Mouse (Mus musculus): ENCODE results near the gene Sh3bgr. TPM values are rescaled to one million over a fixed set of nuclear protein-coding genes. Genes with fewer than 3 reads are reported as not detected.
A peak's percentile ranks its signal among the peaks of the same experiment; 100 is the strongest.

Sh3bgr gene
- 8.8 and 12.6 TPM in 2 replicates for polyA plus RNA-seq (2012; rRNA removed)

DNA sequence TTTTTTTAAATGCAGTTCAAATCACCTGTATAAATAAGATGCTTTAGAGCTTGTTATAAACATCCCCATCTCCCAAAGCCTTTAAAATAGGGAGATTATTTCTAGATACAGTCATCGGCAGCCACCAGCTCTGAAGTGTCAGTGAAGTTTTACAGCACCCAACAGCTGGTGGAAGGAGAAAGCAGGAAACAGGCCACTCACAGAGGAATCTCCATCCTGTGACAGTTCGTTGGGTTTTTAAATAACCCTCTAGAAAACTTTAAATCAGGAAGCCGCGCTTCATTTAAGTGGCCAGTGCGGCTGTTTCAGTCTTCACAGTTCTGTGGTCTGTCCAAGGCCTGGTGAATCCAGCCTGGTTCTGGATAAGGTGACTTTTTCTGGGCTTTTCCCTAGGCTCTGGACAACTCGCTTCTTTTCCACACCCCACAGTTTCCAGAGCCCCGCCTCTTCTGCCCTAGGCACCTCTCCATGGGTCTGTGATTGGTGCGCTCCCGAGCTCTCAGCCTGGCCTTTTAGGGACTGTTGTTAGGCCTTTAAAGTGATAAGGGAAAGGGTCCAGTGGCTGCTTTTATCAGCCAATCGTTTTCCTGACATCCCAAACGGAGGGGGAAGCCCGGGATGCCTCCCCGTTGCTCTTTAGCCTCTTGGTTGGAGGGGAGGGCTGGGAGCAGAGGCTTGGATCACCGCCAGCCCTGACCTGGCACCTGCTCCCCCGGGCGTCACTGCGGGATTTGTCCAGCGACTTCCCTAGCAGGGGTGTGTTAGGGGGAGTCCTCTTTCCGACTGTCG lies at the start of gene Sh3bgr:
Gene Sh3bgr, plus strand, starts transcription at position 538 of the 789 bp plus-strand sequence.
- peak in 1 of 2 experiments; percentile 12 for DNase-seq (ENCODE audit: extremely low spot score in 1 of 2, low spot score in 1 of 2)

DNA sequence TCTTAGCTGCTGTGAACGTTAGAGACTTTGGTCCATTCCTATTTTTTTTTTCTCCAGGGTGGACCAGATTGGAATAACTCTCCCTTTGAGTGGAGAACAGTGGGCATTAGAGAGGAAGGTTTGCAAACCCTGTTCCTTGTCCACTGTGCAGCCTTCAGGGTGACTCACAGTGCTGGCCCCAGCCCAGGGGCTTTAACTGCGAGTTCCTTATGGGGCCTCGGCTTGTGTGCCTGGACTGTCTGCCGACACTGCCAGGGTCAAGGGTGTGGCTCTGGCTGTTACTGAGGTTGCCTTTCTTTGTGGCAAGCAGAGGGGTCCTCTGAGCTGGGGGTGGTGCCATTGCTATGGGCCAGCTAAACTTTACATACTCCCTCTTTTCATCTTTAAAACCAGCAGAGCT lies 49.3 kb upstream of the Sh3bgr start:
- DNase-seq (ENCODE audit: extremely low spot score in 1 of 2, low spot score in 1 of 2), result no peak

GRCm38 (mm10) chr16:96151551-96151950 lies 48.7 kb upstream of the Sh3bgr start:
- peak in 1 of 2 experiments; percentile 69 for DNase-seq (ENCODE audit: extremely low spot score in 1 of 2, low spot score in 1 of 2)

DNA sequence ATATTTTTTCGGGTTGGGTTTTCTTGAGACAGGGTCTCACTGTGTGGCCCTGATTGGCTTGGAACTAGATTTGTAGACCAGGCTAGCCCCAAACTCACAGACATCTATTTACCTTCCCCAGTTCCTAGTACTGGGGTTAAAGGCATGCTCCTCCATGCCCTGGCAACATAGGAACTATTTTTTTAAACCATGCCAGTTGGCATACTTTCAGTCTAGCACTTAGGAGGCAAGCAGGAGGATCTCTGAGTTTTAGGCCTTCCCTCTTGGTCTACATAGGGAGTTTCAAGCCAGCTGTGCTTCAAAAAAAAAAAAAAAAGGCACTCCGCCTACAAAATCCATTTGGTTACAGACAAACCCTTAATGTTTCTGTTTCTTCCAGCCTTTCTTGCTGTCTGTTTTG lies 45.8 kb upstream of the Sh3bgr start:
- no peak for DNase-seq (ENCODE audit: extremely low spot score in 1 of 2, low spot score in 1 of 2)

DNA sequence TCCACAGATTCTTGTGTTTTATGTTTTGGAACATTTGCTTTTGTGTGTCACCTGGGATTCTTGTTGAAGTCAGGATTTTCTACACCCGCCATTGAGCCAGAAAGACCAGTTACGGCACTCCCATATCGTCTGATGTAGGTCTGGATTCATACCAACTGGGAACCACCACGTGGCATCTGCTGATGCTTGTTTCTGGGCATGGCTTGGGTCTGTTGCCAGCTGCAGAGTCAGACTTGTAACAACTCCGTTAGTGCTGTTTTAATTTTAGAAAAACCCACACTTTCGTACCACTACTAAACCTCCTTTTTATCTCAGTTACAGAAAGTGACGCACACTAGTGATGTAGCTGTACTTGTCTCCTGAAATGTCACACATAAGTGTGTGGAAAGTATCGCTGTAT lies 44.2 kb upstream of the Sh3bgr start:
- peak; percentile 73 to 84 for DNase-seq (ENCODE audit: extremely low spot score in 1 of 2, low spot score in 1 of 2)

GRCm38 (mm10) chr16:96157171-96157570 lies 43.1 kb upstream of the Sh3bgr start:
- DNase-seq (ENCODE audit: extremely low spot score in 1 of 2, low spot score in 1 of 2), result peak; percentile 79 to 83

DNA sequence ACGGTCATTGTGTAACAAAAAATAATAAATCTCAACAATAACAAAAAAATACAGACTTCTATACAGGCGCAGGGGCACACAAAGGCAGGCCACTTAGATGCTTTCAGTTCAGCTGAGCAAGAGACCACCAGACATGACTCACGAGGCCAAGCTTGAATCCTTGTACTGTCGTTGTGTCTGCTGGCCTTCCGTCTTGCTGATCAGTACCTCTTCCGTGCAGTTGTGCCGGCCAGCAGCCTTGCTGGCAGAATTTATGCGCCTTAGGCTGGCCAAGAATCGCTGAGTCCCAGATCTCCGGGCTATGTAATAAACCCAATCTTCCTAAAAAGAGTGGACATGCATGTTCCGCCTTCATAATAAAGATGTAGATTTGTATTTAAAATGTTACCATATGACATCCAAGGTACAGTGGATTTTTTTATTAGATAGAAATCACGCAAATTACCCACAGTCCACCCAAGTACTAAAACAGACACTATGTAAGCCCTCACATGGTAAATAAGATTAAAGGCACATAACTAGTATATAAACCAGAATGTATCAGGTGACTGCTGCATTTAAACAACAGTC lies 41.7 kb upstream of the Sh3bgr start:
- DNase-seq (ENCODE audit: extremely low spot score in 1 of 2, low spot score in 1 of 2), result no peak

- DNase-seq (ENCODE audit: extremely low spot score in 1 of 2, low spot score in 1 of 2), result peak in 1 of 2 experiments; percentile 28
Measured at GRCm38 (mm10) chr16:96159091-96159731, 41.0 kb upstream of the Sh3bgr start.

DNA sequence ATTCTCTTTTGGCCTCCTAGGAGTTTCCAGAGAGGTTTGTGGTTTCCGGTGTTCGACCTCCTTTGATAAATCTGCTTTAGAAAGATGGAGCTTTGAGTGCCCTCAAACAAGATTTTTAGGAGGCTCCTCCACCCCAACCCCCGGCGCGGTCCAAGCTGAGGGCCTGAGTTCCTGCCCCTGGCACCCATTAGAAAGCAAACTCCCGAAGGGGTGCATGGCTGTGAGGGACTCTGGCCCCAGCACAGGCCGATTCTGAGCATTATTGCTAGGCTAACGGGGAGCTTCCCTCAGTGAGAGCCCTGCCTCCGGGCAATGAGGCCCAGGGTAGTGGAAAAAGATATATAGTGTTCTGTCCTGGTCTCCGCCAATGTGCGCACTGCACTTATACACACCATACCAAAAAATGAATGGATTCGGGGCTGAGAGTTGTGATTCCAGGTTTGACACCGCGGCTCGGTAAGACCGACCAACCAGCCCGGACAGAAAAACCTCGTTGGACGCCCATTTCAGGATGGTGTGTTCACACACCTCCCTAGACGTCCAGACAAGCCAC lies 40.4 kb upstream of the Sh3bgr start:
- no peak for DNase-seq (ENCODE audit: extremely low spot score in 1 of 2, low spot score in 1 of 2)

DNA sequence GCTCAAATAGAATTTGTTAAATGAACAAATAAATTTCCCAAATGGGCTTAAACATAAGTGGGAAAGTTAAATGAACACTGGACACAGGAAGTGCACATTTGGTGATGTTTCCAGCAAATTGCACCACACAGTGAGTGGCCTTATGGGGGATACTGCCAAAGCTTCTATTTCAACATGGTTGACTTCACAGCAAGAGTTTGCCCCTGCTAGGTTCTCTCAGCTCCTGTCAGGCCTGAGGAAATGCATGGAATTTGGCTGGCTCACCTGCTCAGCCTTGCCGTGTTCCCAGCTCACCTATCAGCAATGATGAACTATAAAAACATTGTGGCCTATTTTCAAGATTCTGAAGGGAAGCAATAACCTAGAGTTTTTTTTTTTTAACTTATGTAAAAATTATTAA lies 39.3 kb upstream of the Sh3bgr start:
- DNase-seq (ENCODE audit: extremely low spot score in 1 of 2, low spot score in 1 of 2), result no peak

DNA sequence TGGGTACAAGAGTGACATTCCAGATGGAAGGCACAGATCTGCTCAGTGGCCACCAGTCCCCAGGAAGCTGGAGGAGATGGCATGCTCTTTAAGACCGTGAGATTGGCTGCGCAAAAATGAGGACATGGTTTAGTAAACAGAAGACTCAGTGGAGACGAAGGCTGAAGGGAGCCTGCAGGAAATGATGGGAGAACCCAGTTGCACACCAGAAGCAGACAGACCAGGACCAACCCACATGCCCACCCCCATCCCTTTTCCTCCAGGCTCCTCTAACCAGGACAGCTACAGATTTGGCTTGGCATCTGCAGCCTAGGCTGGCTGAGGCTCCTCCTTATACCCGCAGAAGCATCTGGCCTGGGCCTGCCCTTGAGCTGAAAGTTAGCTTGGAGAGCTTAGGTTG lies 38.9 kb upstream of the Sh3bgr start:
- no peak for DNase-seq (ENCODE audit: extremely low spot score in 1 of 2, low spot score in 1 of 2)

- DNase-seq (ENCODE audit: extremely low spot score in 1 of 2, low spot score in 1 of 2), result no peak
Measured at GRCm38 (mm10) chr16:96165723-96166264, 34.5 kb upstream of the Sh3bgr start.

DNA sequence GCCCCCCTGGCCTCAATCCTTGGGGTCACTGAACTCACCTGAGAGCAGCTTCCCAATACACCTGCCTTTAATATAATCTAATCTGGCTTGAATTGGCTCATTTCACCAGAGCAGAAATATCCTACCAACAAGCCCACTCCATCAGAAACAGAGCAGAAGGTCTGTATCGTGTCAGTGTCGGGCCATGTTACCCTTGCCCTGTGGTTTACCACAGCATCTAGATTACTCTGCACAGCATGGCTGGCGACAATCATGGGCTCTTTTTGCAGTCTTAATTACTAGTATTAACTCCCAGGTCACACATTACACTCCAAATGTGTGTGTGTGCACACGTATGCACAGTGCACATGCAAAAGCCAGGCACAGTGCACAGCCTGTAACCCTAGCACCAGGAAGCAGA lies 31.4 kb upstream of the Sh3bgr start:
- DNase-seq (ENCODE audit: extremely low spot score in 1 of 2, low spot score in 1 of 2), result no peak

DNA sequence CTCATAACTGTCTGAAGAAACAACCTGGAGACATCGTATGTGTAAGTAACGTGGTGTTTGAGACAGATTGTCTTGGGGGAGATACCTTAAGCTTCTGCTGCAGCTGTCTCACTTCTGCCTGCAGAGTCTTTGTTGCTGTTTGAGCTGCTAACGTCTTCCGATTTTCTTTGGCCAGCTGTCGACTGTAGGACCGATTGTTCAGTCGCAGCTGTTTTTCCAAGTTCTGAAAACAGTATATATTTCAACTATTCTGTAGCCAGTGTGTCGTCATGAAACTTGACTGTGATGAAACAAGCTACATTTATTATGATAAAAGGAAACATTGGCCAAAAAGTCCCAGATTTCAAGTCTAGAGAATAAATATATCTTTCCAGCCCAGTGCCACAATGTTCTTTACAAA lies 26.6 kb upstream of the Sh3bgr start:
- no peak for DNase-seq (ENCODE audit: extremely low spot score in 1 of 2, low spot score in 1 of 2)

GRCm38 (mm10) chr16:96175399-96175798 lies 24.9 kb upstream of the Sh3bgr start:
- DNase-seq (ENCODE audit: extremely low spot score in 1 of 2, low spot score in 1 of 2), result no peak

- no peak for DNase-seq (ENCODE audit: extremely low spot score in 1 of 2, low spot score in 1 of 2)
Measured at GRCm38 (mm10) chr16:96179156-96179555, 21.1 kb upstream of the Sh3bgr start.

DNA sequence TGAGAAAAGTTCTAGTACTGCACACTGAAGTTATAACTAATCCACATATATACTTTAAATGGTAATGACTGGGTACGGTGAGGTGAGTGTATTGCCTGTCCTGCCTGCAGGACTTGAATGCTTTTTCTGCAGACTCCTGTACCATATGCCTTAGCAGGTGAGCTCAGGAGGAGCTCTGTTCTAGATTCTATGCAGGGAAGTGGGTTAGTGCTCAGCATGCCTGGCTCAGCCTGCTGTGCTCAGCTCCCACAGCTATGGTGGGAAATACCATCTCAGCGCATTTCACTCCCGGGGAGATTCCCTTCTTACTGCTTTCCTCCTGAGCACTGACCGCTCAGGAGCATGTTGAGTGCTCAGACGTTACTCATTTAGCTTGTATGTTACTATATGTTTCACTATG lies 12.6 kb upstream of the Sh3bgr start:
- DNase-seq (ENCODE audit: extremely low spot score in 1 of 2, low spot score in 1 of 2), result no peak

- peak; percentile 96 to 100 for DNase-seq (ENCODE audit: extremely low spot score in 1 of 2, low spot score in 1 of 2)
Measured at GRCm38 (mm10) chr16:96191531-96192506, 8.4 kb upstream of the Sh3bgr start, which contains the start of gene Lca5l. Lca5l (minus strand) TSS chr16:96192271.

- no peak for DNase-seq (ENCODE audit: extremely low spot score in 1 of 2, low spot score in 1 of 2)
Measured at GRCm38 (mm10) chr16:96200702-96201028, 415 bp downstream of the Sh3bgr start.
